Mouse (Mus musculus) cerebellum, postnatal 25 days (tissue): Measurements from ENCODE around the gene Diablo.

ENCODE experiments used
- DNase-seq, 2 experiments: peaks; one replicate each; pipeline ENCODE4 v3.0.0; 2021; ENCODE audit warnings: mixed read lengths in 2 of 2

Diablo gene

DNA sequence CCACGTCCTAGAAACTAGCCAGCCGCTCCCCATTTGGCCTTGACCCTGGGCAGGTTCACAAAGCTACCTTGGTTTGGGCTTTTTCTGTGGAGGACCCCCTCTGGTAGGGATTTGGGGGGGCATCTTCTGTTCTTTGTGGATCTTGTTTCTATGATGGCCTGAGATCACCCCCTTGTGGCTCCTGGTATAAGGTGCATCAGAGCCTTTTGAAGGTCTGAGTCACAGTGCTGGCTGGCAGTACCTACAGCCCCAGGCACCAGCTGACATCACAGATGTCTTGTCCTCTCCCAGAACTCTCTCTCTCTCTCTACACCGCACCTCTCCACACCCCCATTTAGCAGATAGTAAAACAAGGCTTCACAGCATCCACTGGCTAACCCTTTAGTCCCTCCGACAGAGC is 24.3 kb downstream of the Diablo start:
- peak; percentile 59 to 75 for DNase-seq

DNA sequence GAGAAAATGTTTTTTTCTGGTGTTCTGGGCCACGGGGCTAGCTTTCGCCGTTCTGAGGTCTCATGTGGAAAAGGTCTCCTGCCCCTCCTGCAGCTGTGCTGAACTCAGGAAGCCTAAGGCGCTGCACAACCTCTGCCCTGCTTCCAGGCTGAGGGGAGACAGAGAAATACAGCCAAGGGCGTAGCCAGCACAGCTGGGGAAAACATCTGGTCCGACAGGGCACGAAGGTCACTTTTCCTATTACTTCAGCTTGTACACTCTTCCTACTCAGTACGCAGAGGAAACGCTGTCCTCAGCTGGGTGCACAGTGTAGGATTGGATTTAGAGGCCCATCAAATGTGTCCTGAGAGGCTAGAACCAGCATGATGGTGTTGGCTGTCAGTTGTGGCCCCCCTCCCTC is 34.0 kb downstream of the Diablo start:
- no peak for DNase-seq

DNA sequence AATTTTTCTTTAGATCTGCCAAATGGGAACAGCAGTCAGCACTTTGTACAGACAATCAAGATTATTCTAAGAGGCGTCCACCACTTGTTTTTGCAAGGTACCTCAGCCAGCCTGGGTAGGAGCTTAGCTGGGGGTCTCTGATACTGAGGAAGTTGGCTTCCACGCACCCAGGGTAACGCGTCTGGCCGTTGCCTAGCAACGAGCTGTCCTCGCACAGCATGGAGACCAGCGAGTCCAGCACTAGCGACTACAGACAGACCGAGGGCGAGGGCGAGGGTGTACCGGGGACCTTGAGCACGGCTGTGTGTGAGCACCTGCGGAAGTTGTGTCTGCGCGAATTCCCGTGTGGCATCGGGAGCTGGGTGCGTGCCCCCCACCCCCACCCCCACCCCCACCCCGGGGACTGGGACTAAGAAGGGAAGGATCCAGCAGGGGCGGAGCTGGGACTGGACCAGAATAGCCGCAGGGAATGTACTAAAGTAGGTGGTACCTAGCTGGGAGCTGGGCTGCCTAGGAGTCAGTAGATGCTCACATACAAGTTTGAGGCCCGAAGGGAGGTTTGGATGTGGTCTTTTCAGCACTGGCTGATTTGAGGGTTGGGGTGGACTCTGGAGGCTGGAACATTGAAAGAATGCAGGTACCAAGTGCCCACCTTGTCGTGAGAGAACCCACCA is 34.7 kb downstream of the Diablo start, which contains the start of the genes Lrrc43 and Il31:
Lrrc43 (plus strand) TSS at position 194 of the 674 bp plus-strand sequence.
Il31 (minus strand) TSS at position 378 of the 674 bp plus-strand sequence.
- no peak for DNase-seq

DNA sequence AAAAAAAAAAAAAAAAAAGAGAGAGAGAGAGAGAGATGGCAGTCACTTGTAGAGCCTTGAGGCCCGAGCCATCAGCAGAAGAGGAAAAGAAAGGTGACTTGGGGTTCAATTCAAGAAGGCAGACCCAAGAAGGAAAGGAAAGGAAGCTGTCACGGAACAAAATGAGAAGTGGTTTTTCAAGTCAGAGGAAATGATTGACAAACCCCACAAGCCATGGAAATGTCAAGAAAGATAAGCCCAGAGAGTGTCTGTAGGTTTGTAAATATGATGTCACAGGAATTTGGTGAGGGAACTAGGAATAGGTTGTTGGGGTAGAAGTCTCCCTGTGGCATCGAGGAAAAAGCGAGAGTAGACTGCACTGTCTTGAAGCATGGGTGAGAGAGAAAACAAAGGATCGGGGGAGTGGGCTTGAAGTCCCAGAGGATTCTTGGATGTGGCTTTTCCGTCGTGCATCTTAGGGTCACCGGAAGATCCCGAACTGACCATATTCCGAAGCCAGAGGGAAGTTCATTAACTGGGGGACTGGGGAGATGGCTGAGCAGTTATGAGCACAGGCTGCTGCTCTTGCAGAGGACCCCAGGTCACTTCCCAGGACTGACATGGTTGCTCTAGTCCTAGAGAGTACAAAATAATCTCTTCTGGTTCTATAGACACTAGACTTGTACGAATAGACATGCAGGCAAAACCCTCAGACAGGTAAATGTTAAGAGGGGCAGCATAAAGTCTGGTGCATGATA is 36.1 kb downstream of the Diablo start:
- no peak for DNase-seq

DNA sequence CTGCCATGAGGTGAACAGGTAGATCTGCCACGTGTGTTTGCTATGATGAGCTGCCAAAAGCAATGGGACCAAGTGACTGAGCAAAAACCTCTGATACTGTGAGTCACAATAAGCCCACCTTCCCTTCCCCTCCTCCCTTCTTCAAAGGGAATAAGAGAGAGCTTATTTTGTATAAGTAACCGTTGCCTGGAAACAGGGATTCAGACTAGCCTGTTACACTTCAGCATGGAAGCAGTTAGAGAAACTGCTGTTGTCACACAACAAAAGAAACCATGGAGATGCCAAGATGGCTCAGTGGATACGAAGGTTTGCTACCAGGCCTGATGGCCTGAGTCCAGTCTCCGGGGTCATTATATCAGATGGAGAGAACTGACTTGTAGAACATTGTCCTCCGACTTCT is 50.2 kb downstream of the Diablo start:
- DNase-seq: no peak

- DNase-seq: no peak
These were observed 53.1 kb downstream of the Diablo start for GRCm38 (mm10) chr5:123470784-123471400.

GRCm38 (mm10) chr5:123464638-123465037 is 59.3 kb downstream of the Diablo start:
- DNase-seq: no peak

DNA sequence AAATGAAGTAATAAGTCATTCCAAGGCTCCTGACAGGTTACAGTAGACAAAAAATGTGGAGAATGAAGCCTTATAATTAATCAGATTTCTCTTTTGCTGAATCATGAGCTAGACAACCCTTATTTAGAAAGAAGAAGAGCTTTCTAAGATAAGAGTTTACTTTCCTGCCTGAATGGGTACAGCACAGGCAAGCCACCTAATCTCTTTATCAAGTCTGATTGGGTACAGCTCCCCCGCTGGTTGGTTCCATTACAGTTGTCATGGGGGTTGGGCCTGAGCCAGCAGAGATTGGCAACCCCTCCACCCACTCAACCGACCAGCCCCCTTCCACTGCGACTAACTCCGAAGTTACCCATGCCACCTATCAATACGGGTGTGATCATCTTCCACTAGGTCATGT is 62.6 kb downstream of the Diablo start:
- no peak for DNase-seq
